Mouse (Mus musculus) retina, postnatal 7 days (tissue): ENCODE measurements around the gene Tor2a.

Source experiments
- DNase-seq: peaks from one replicate; pipeline ENCODE4 v3.0.0-alpha.2; 2012; ENCODE audit warnings: low read depth, low spot score

Tor2a gene

GRCm38 (mm10) chr2:32729547-32729946 lies 27.5 kb upstream of the Tor2a start:
- DNase-seq: no peak

- no peak for DNase-seq
These were observed 26.2 kb upstream of the Tor2a start for GRCm38 (mm10) chr2:32730854-32731253.

- no peak for DNase-seq
These were observed 25.1 kb upstream of the Tor2a start for GRCm38 (mm10) chr2:32731911-32732310.

GRCm38 (mm10) chr2:32732695-32733094 lies 24.3 kb upstream of the Tor2a start:
- DNase-seq: no peak

GRCm38 (mm10) chr2:32734480-32734879 lies 22.6 kb upstream of the Tor2a start:
- DNase-seq: no peak

GRCm38 (mm10) chr2:32734933-32735332 lies 22.1 kb upstream of the Tor2a start:
- no peak for DNase-seq

- DNase-seq: no peak
These were observed 20.7 kb upstream of the Tor2a start for GRCm38 (mm10) chr2:32736306-32736829.

- no peak for DNase-seq
These were observed 20.0 kb upstream of the Tor2a start for GRCm38 (mm10) chr2:32737008-32737407.

- DNase-seq: no peak
These were observed 17.7 kb upstream of the Tor2a start for GRCm38 (mm10) chr2:32739311-32739710.

- no peak for DNase-seq
These were observed 16.1 kb upstream of the Tor2a start, which contains the start of gene 6330409D20Rik for GRCm38 (mm10) chr2:32740916-32741272. 6330409D20Rik (minus strand) TSS chr2:32741016.

- no peak for DNase-seq
These were observed 15.5 kb upstream of the Tor2a start for GRCm38 (mm10) chr2:32741273-32742172.

- DNase-seq: no peak
These were observed 14.9 kb upstream of the Tor2a start for GRCm38 (mm10) chr2:32742173-32742531.

GRCm38 (mm10) chr2:32744272-32744982 lies 12.6 kb upstream of the Tor2a start:
- DNase-seq: no peak

- DNase-seq: no peak
These were observed 8.0 kb upstream of the Tor2a start for GRCm38 (mm10) chr2:32749082-32749481.

GRCm38 (mm10) chr2:32750199-32750598 lies 6.8 kb upstream of the Tor2a start:
- no peak for DNase-seq

- DNase-seq: peak; percentile 70
These were observed 6.0 kb upstream of the Tor2a start for GRCm38 (mm10) chr2:32750887-32751664.

GRCm38 (mm10) chr2:32751665-32752033 lies 5.4 kb upstream of the Tor2a start:
- DNase-seq: no peak

GRCm38 (mm10) chr2:32752181-32752580 lies 4.9 kb upstream of the Tor2a start:
- DNase-seq: no peak

- DNase-seq: no peak
These were observed 369 bp upstream of the Tor2a start for GRCm38 (mm10) chr2:32756674-32757055.

- no peak for DNase-seq
These were observed 1.5 kb downstream of the Tor2a start for GRCm38 (mm10) chr2:32758503-32758902.

- DNase-seq: no peak
These were observed 2.0 kb downstream of the Tor2a start for GRCm38 (mm10) chr2:32759001-32759400.

- DNase-seq: no peak
These were observed 4.3 kb downstream of the Tor2a start for GRCm38 (mm10) chr2:32761361-32761760.
